Mouse (Mus musculus): ENCODE measurements at regions not wholly inside any gene's neighbourhood (a gene's known extent, or its start where the extent isn't known, plus 50 kb on each side); places are given as distances from the start of the nearest gene placed in this dataset.

- TF ChIP-seq POLR2A (IDR thresholded peaks at IDR 0.05; ENCODE audit: insufficient read depth, low read depth, low read length), result no peak
- TF ChIP-seq CTCF (IDR thresholded peaks at IDR 0.05), result no peak
These were observed 522.4 kb upstream of the Frg1 start for GRCm38 (mm10) chr8:41939298-41939697.
